Mouse (Mus musculus): Measurements from ENCODE around the gene Rasl11b. TPM values are rescaled to one million over a fixed set of nuclear protein-coding genes. Genes with fewer than 3 reads are reported as not detected.
A peak's percentile ranks its signal among the peaks of the same experiment; 100 is the strongest.

Gene Rasl11b
- polyA plus RNA-seq, 1 experiment from 2014 or later, result 58.0 TPM

DNA sequence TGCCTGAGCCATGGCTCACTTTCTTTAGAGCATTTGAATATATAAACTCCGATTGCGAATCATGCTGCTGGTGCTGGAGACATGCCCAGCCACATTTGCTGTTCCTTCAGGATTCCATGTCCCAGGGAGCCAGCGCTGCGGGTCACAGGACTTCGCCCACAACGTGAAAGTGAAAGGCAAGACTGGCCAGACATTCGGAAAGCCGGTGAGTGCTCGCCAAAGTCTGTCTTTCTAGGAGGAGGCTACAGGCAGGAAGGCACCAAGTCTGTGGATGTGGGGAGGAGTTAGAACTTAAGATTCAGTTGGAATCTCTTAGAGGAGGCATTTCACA, 5.0 kb upstream of the Rasl11b start:
- Histone ChIP-seq H3K27me3 (replicated peaks; ENCODE audit: low read depth, poor library complexity, severe bottlenecking) (peaks cover 33% of the 10 kb centered on the region), H3K4me1 (peaks cover 59% of the 10 kb centered on the region), H3K27ac (replicated peaks) (peak overlapping the region; percentile 40), H3K9me3 (no peaks in the 10 kb centered on the region), H3K36me3 (replicated peaks) (no peaks in the 10 kb centered on the region), H3K4me3 (no peak overlapping the region)
- no peak for DNase-seq (ENCODE audit: low spot score)
- WGBS, result 42% methylated on average over 9 of the region's 9 CpGs

GRCm38 (mm10) chr5:74190911-74191310, 4.2 kb upstream of the Rasl11b start:
- H3K27ac ChIP-seq (replicated peaks), result peak overlapping the region; percentile 14; the same call in 1 of the 2 replicates
- 69% methylated on average over 5 of the region's 5 CpGs for WGBS

DNA sequence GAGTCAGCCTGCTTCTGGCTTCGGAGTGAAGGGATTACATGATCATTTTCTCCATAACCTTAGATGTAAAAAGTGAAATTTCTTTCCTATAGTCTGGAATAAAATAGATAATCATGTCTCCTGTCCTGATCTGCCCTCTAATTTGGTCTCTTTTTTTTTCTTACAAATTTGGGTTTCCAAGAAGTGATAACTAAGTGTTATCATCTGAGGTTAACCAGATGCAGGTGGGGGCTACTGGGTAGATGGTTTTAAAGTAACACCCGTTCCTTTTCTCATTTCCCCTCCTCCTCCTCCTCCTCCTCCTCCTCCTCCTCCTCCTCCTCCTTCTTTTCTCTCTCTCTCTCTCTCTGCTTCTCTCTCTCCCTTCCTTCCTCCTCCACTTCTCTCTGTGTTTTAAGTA, 2.1 kb upstream of the Rasl11b start:
- 60% methylated on average over 2 of the region's 2 CpGs for WGBS
- Histone ChIP-seq H3K4me3 (no peak overlapping the region), H3K27ac (replicated peaks) (peak overlapping the region; percentile 95; the same call in 1 of the 2 replicates), H3K9me3 (no peaks in the 10 kb centered on the region), H3K27me3 (replicated peaks; ENCODE audit: low read depth, poor library complexity, severe bottlenecking) (peaks cover 28% of the 10 kb centered on the region), H3K36me3 (replicated peaks) (peaks cover 17% of the 10 kb centered on the region), H3K4me1 (peaks cover 84% of the 10 kb centered on the region)
- DNase-seq (ENCODE audit: low spot score), result no peak

More at GRCm38 (mm10) chr5:74190911-74191310, 4.2 kb upstream of the Rasl11b start:
- no peaks in the 10 kb centered on the region for H3K9me3 ChIP-seq
- peaks cover 33% of the 10 kb centered on the region for H3K27me3 ChIP-seq (replicated peaks; ENCODE audit: low read depth, poor library complexity, severe bottlenecking)
- no peak for DNase-seq (ENCODE audit: low spot score)
- no peaks in the 10 kb centered on the region for H3K36me3 ChIP-seq (replicated peaks)
- no peak overlapping the region for H3K4me3 ChIP-seq
- H3K4me1 ChIP-seq, result peaks cover 63% of the 10 kb centered on the region

DNA sequence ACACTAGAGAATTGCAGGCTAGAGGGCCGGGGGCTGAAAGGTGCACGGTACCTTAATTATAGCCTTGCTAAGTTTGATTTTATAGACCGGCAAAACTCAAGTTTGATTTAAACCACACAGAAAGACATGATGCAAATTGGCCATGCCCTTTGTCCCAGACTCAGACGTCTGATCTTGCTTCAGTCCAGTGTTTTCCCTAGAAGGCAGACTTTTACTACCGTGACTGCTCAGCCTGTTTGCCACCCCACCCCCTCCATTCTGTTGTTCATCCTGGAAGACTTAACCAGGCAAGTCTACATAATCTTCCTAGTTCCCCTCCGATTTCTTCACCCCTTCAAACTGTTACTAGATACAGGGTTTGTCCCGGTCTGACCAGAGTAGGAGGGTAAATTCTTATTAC, 1.5 kb upstream of the Rasl11b start:
- DNase-seq (ENCODE audit: low spot score), result no peak
- no peaks in the 10 kb centered on the region for H3K9me3 ChIP-seq
- 33% methylated on average over 7 of the region's 7 CpGs for WGBS
- peak overlapping the region; percentile 95; the same call in 1 of the 2 replicates for H3K27ac ChIP-seq (replicated peaks)
- peaks cover 23% of the 10 kb centered on the region for H3K36me3 ChIP-seq (replicated peaks)
- H3K27me3 ChIP-seq (replicated peaks; ENCODE audit: low read depth, poor library complexity, severe bottlenecking), result peaks cover 26% of the 10 kb centered on the region
- H3K4me1 ChIP-seq, result peaks cover 87% of the 10 kb centered on the region
- H3K4me3 ChIP-seq, result peak overlapping the region; percentile 99; the same call in 1 of the 2 replicates

DNA sequence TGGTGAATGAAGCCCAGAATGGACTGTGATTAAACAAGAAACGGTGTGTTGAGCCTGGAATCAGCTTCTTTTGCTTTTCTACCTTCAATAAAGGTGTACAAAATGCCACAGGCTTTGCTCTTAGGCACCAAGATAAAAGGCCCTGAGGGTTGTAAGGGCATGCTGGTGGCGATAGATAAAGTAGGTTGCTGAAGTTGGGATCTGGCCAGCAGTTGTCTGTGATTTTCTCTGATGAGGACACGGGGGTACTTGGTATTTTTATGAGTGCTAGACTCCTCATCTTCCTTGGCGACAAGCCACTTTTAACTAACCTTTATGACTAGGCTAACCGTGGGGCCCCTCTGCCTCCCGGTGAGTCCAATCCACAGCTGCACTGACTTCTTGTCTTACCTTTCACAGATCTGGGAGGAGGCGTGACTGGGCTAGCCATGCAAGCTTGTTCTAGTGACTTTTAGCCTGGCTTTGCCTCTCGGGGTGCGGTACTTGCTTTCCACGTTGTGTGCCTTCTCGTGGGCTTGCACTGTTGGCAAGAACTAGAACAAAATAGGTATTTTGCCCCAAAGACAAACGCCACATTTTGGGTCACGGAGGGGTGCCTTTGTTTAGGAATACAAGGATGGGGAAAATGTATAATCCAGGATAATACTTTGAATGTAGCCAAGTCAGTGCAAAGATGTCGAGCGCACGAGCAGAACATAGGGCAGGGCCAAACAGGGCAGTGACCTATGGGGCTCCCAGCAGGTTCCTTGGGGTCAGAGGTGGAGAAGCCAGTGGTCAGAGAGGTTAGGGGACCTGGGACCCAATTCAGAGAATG, 852 bp upstream of the Rasl11b start:
- Histone ChIP-seq H3K4me1 (peaks cover 86% of the 10 kb centered on the region), H3K4me3 (peak overlapping the region; percentile 99), H3K36me3 (replicated peaks) (peaks cover 29% of the 10 kb centered on the region), H3K27me3 (replicated peaks; ENCODE audit: low read depth, poor library complexity, severe bottlenecking) (peaks cover 24% of the 10 kb centered on the region), H3K27ac (replicated peaks) (peak overlapping the region; percentile 95), H3K9me3 (no peaks in the 10 kb centered on the region)
- WGBS, result 29% methylated on average over 16 of the region's 16 CpGs
- peak; percentile 39 for DNase-seq (ENCODE audit: low spot score)

DNA sequence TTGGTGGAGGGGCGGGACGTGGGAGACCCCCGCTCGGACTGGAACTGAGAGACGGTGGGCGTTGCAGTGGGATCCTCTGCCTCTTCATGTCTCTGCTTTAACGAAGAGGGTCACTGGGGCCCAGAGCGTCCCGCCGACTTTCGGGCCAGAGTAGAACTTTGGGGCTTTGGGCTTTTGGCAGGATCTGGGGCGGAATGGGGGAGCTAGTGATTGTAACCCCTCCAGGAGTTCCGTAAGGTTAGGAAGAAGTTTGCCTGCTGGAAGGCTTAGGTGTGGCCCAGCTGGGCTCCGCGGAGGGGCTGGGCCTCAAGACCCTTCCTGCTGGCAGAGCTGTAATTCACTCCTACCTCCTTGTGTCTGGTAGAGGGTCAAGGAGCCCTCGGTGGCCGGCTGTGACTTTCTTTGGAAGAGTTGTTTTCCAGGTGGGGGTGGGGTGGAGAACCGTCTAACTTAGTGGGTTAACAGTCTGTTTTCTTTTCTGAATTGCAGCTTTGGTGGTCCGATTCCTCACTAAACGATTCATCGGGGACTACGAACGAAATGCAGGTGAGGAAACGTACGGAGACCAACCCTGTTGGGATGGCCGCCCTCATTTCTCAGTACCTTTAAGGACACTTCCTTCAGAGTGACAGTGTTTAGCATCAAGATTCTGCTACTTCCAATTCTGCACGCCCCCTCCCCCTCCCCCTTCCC, 674 bp downstream of the Rasl11b start:
- under 1% methylated on average over 27 of the region's 27 CpGs for WGBS
- Histone ChIP-seq H3K9me3 (no peaks in the 10 kb centered on the region), H3K4me3 (peak overlapping the region; percentile 99), H3K4me1 (peaks cover 84% of the 10 kb centered on the region), H3K36me3 (replicated peaks) (peaks cover 44% of the 10 kb centered on the region), H3K27ac (replicated peaks) (peak overlapping the region; percentile 95), H3K27me3 (replicated peaks; ENCODE audit: low read depth, poor library complexity, severe bottlenecking) (peaks cover 12% of the 10 kb centered on the region; the same call in 1 of the 2 replicates)
- peak; percentile 69 for DNase-seq (ENCODE audit: low spot score)

GRCm38 (mm10) chr5:74196307-74196618, 1.2 kb downstream of the Rasl11b start:
- Histone ChIP-seq H3K4me1 (peaks cover 85% of the 10 kb centered on the region), H3K36me3 (replicated peaks) (peaks cover 45% of the 10 kb centered on the region), H3K27me3 (replicated peaks; ENCODE audit: low read depth, poor library complexity, severe bottlenecking) (0 out of 2 replicates have a peak, but pooled peaks cover 7% of the 10 kb centered on the region), H3K9me3 (no peaks in the 10 kb centered on the region), H3K4me3 (peak overlapping the region; percentile 99), H3K27ac (replicated peaks) (peak overlapping the region; percentile 95)
- WGBS, result 1% methylated on average over 4 of the region's 4 CpGs
- no peak for DNase-seq (ENCODE audit: low spot score)

- Histone ChIP-seq H3K36me3 (replicated peaks) (peaks cover 45% of the 10 kb centered on the region), H3K4me3 (peak overlapping the region; percentile 99), H3K27ac (replicated peaks) (peak overlapping the region; percentile 66), H3K9me3 (no peaks in the 10 kb centered on the region), H3K4me1 (peaks cover 89% of the 10 kb centered on the region), H3K27me3 (replicated peaks; ENCODE audit: low read depth, poor library complexity, severe bottlenecking) (0 out of 2 replicates have a peak, but pooled peaks cover 4% of the 10 kb centered on the region)
- 90% methylated on average over 22 of the region's 22 CpGs for WGBS
- no peak for DNase-seq (ENCODE audit: low spot score)
Observed at GRCm38 (mm10) chr5:74197541-74198330, 2.6 kb downstream of the Rasl11b start.

- WGBS, result 90% methylated on average over 11 of the region's 11 CpGs
- H3K36me3 ChIP-seq (replicated peaks), result peaks cover 51% of the 10 kb centered on the region
- peak overlapping the region; percentile 66 for H3K27ac ChIP-seq (replicated peaks)
- H3K27me3 ChIP-seq (replicated peaks; ENCODE audit: low read depth, poor library complexity, severe bottlenecking), result no peaks in the 10 kb centered on the region
- DNase-seq (ENCODE audit: low spot score), result no peak
- peaks cover 82% of the 10 kb centered on the region for H3K4me1 ChIP-seq
- peaks cover 4% of the 10 kb centered on the region for H3K9me3 ChIP-seq
- H3K4me3 ChIP-seq, result peak overlapping the region; percentile 99; the same call in 1 of the 2 replicates
Observed at GRCm38 (mm10) chr5:74198446-74198845, 3.4 kb downstream of the Rasl11b start.

DNA sequence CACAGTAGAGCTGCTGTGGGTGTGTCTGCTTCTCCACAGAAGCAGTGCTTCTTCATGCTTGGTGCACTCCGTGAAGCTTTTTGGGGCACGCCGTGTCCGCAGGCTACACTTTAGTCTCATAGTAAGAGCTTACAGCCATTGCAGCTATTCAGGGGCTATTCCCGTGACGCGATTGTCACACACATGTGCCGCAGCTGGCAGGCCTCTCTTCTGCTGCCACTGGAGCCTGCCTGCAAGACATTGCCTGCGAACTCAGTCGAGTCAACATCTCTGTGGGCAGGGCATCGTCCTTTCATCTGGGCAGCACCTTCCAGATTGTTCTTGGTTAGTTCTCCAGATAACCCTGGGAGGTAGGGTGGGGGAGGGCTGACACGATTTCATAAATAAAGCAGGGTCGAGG, 4.7 kb downstream of the Rasl11b start:
- no peak overlapping the region for H3K4me3 ChIP-seq
- no peaks in the 10 kb centered on the region for H3K27me3 ChIP-seq (replicated peaks; ENCODE audit: low read depth, poor library complexity, severe bottlenecking)
- no peak overlapping the region for H3K27ac ChIP-seq (replicated peaks)
- peaks cover 4% of the 10 kb centered on the region for H3K9me3 ChIP-seq
- H3K4me1 ChIP-seq, result peaks cover 72% of the 10 kb centered on the region
- H3K36me3 ChIP-seq (replicated peaks), result peaks cover 51% of the 10 kb centered on the region
- no peak for DNase-seq (ENCODE audit: low spot score)
- WGBS, result 90% methylated on average over 13 of the region's 13 CpGs

DNA sequence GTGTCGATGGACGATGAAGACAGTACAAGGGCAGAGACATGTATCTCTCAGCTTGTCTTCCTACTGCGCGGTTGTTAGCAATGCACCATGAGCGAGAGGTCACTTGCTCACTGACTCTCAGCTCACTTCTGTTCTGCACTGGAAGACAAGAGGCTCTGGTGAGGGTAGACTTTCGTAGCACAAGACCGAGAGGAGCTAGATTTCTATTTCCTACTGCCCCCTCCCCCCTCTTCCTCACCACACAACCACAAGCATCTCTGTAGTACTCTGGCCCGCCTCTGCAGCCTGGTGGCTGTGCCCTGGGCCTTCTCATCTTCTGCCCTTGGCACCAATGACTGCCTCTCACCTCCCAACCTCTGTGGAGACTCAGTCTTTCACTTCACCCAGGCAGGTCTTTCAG, 5.4 kb downstream of the Rasl11b start:
- 88% methylated on average over 8 of the region's 8 CpGs for WGBS
- no peak for DNase-seq (ENCODE audit: low spot score)
- Histone ChIP-seq H3K9me3 (peaks cover 4% of the 10 kb centered on the region), H3K4me3 (no peak overlapping the region), H3K4me1 (peaks cover 69% of the 10 kb centered on the region), H3K36me3 (replicated peaks) (peaks cover 51% of the 10 kb centered on the region), H3K27me3 (replicated peaks; ENCODE audit: low read depth, poor library complexity, severe bottlenecking) (no peaks in the 10 kb centered on the region), H3K27ac (replicated peaks) (peak overlapping the region; percentile 80)

DNA sequence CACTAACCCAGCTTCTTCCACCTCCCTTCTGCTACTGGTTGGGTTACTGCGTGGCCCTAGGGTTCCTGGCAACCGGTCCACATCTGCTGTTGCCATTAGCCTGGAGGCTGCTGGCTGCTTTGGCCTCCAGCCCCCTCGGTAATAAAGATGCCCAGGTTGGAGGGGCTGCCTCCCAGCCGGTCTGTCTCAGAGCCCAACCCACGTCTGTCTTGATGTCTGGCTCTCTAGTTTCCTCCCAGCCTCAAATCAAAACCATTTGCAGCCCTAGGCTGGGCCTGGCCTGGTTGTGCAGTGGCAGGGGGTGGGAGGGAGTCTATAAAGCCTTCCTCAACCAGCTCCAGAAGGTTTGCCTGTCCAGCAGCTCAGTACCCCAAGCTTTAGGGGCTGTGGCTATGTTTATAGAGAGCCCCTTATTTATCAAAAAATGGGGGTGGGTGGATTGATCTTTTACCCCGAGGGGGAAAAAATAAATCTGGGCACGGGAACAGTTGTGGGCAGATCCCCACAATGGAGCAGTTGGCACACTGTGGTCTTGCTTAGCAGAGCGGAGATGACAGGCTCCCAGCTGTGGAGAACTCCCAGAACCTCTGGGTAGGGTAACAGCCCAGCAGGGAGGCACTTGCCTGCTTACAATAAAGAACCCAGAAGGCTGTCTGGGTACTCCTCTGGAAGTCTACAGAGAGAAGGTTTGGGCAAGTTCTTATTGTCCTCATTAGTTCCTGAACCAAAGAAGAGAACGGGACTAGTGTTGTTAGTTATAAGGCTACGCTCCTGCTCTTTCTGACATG, 6.7 kb downstream of the Rasl11b start:
- H3K4me3 ChIP-seq, result no peak overlapping the region
- WGBS, result 56% methylated on average over 10 of the region's 10 CpGs
- DNase-seq (ENCODE audit: low spot score), result peak; percentile 71
- peak overlapping the region; percentile 80 for H3K27ac ChIP-seq (replicated peaks)
- H3K27me3 ChIP-seq (replicated peaks; ENCODE audit: low read depth, poor library complexity, severe bottlenecking), result no peaks in the 10 kb centered on the region
- peaks cover 47% of the 10 kb centered on the region for H3K36me3 ChIP-seq (replicated peaks)
- peaks cover 4% of the 10 kb centered on the region for H3K9me3 ChIP-seq
- peaks cover 67% of the 10 kb centered on the region for H3K4me1 ChIP-seq
